Mouse (Mus musculus) midbrain, postnatal 0 days (tissue): ENCODE measurements around the gene Insl3. TPM values are rescaled to one million over a fixed set of nuclear protein-coding genes. Genes with fewer than 3 reads are reported as not detected.

Experiments
- ATAC-seq: fragments of 200-750 bp; cut with Nextera tagmentation; 2 replicates; pipeline ENCODE4 v1.8.0; 2017; ENCODE audit warnings: moderate number of reproducible peaks, mild to moderate bottlenecking, moderate TSS enrichment, moderate library complexity; ENCODE audit not compliant: low FRiP score
- DNase-seq: peaks from one replicate; pipeline ENCODE4 v3.0.0-alpha.2; 2015; ENCODE audit warnings: low spot score
- H3K27ac ChIP-seq: fragments of 300-500 bp; sonication (generic); 2 replicates; pipeline ENCODE4 v1.5.1; 2014; ENCODE audit warnings: low read depth, mild to moderate bottlenecking, low read length, mixed read lengths
- H3K27me3 ChIP-seq: fragments of 300-500 bp; sonication (generic); 2 replicates; pipeline ENCODE4 v1.6.1; 2014; ENCODE audit warnings: low read length, control low read depth, mixed read lengths; ENCODE audit not compliant: insufficient read depth
- H3K36me3 ChIP-seq: fragments of 300-500 bp; sonication (generic); 2 replicates; pipeline ENCODE4 v1.6.1; 2014; ENCODE audit warnings: low read length, control low read depth, mixed read lengths; ENCODE audit not compliant: insufficient read depth
- H3K4me1 ChIP-seq: fragments of 300-500 bp; sonication (generic); 2 replicates; pipeline ENCODE4 v1.6.1; 2014; ENCODE audit warnings: mild to moderate bottlenecking, control low read depth, antibody characterized with exemption, low read length, mixed read lengths; ENCODE audit not compliant: insufficient read depth
- H3K4me2 ChIP-seq: fragments of 300-500 bp; sonication (generic); 2 replicates; pipeline ENCODE4 v1.6.1; 2014; ENCODE audit warnings: low read depth, mild to moderate bottlenecking, low read length, mixed read lengths; ENCODE audit not compliant: poor library complexity, severe bottlenecking
- H3K4me3 ChIP-seq: fragments of 300-500 bp; sonication (generic); 2 replicates; pipeline ENCODE4 v1.5.1; 2014; ENCODE audit warnings: low read depth, mild to moderate bottlenecking, low read length, moderate library complexity
- H3K9ac ChIP-seq: fragments of 300-500 bp; sonication (generic); replicated peaks from 2 replicates; pipeline ENCODE4 v1.6.1; 2014; ENCODE audit warnings: mild to moderate bottlenecking, low read length, moderate library complexity, mixed read lengths; ENCODE audit not compliant: poor library complexity, severe bottlenecking
- H3K9me3 ChIP-seq: fragments of 300-500 bp; sonication (generic); 2 replicates; pipeline ENCODE4 v1.6.1; 2016; ENCODE audit warnings: low read length, control low read depth
- CTCF ChIP-seq: IDR thresholded peaks from 2 replicates; pipeline ENCODE4 v1.5.1; 2016; ENCODE audit warnings: antibody characterized with exemption, mild to moderate bottlenecking
- WGBS: fragments of 180-500 bp; shearing (Covaris S2); extraction: QIAGEN DNeasy Blood & Tissue Kit; methylation state at CpG from one replicate; pipeline ENCODE4 v1.1.7; 2014; 5-methylcytosine and 5-hydroxymethylcytosine counted together
- polyA plus RNA-seq: library from polyadenylated mRNA; unstranded; fragments of >200 nt; fragmentation: Nextera tagmentation; extraction: Ambion mirVana; gene quantifications from 2 replicates; pipeline ENCODE4 v1.2.1, GENCODE M21; 2015
- total RNA-seq: library from RNA; depleted of rRNA; stranded (reverse); fragments of >200 nt; gene quantifications from 2 replicates; pipeline ENCODE4 v1.2.3, GENCODE M21; 2014

Gene Insl3
- total and polyA plus RNA-seq, 2 experiments from 2014 or later, result 1.2 TPM; not detected in 1

- no peak for TF ChIP-seq CTCF
- Histone ChIP-seq H3K9ac (no peak overlapping the region), H3K4me1 (no peaks in the 10 kb centered on the region), H3K4me2 (no peak overlapping the region), H3K4me3 (no peak overlapping the region), H3K36me3 (peaks cover 57% of the 10 kb centered on the region), H3K27me3 (peaks cover 2% of the 10 kb centered on the region; the same call in 1 of the 2 replicates), H3K9me3 (no peaks in the 10 kb centered on the region), H3K27ac (no peak overlapping the region)
- 66% methylated on average over 1 of the region's 1 CpGs for WGBS
- DNase-seq (peak; percentile 83), ATAC-seq (no peak; the same call in 1 of the 2 replicates)
These were observed 29.3 kb upstream of the Insl3 start for GRCm38 (mm10) chr8:71659751-71660150.

GRCm38 (mm10) chr8:71660325-71661120 is 28.5 kb upstream of the Insl3 start:
- Histone ChIP-seq H3K27ac (no peak overlapping the region), H3K4me2 (no peak overlapping the region), H3K9me3 (no peaks in the 10 kb centered on the region), H3K9ac (no peak overlapping the region), H3K27me3 (no peaks in the 10 kb centered on the region; the same call in 1 of the 2 replicates), H3K4me1 (no peaks in the 10 kb centered on the region), H3K4me3 (no peak overlapping the region), H3K36me3 (peaks cover 56% of the 10 kb centered on the region)
- peak; percentile 34 for ATAC-seq
- WGBS, result 10% methylated on average over 36 of the region's 36 CpGs
- DNase-seq, result peak; percentile 92
- TF ChIP-seq CTCF, result peak; percentile 95

GRCm38 (mm10) chr8:71665331-71666130 is 23.5 kb upstream of the Insl3 start:
- Histone ChIP-seq H3K36me3 (peaks cover 33% of the 10 kb centered on the region), H3K27ac (no peak overlapping the region), H3K9me3 (no peaks in the 10 kb centered on the region), H3K4me2 (peak overlapping the region; percentile 9; the same call in 1 of the 2 replicates), H3K9ac (no peak overlapping the region), H3K27me3 (no peaks in the 10 kb centered on the region), H3K4me3 (no peak overlapping the region), H3K4me1 (peaks cover 17% of the 10 kb centered on the region; the same call in 1 of the 2 replicates)
- TF ChIP-seq CTCF, result no peak
- DNase-seq (peak; percentile 40), ATAC-seq (no peak)
- WGBS, result 10% methylated on average over 20 of the region's 22 CpGs

GRCm38 (mm10) chr8:71666855-71667254 is 22.2 kb upstream of the Insl3 start:
- ATAC-seq (no peak), DNase-seq (no peak)
- H3K4me3 ChIP-seq, result no peak overlapping the region
- no peak overlapping the region for H3K27ac ChIP-seq
- no peak overlapping the region for H3K4me2 ChIP-seq
- H3K9ac ChIP-seq, result peak overlapping the region; percentile 44; the same call in 1 of the 2 replicates
- no peaks in the 10 kb centered on the region for H3K27me3 ChIP-seq
- WGBS, result 22% methylated on average over 1 of the region's 1 CpGs
- peaks cover 17% of the 10 kb centered on the region; the same call in 1 of the 2 replicates for H3K4me1 ChIP-seq
- H3K36me3 ChIP-seq, result peaks cover 29% of the 10 kb centered on the region
- no peaks in the 10 kb centered on the region for H3K9me3 ChIP-seq
- no peak for TF ChIP-seq CTCF

- H3K4me2 ChIP-seq, result no peak overlapping the region
- no peaks in the 10 kb centered on the region for H3K27me3 ChIP-seq
- no peak for TF ChIP-seq CTCF
- ATAC-seq (no peak), DNase-seq (no peak)
- H3K4me1 ChIP-seq, result peaks cover 17% of the 10 kb centered on the region; the same call in 1 of the 2 replicates
- no peak overlapping the region for H3K4me3 ChIP-seq
- H3K36me3 ChIP-seq, result peaks cover 25% of the 10 kb centered on the region
- H3K27ac ChIP-seq, result no peak overlapping the region
- no peaks in the 10 kb centered on the region for H3K9me3 ChIP-seq
- WGBS, result 44% methylated on average over 5 of the region's 5 CpGs
- peak overlapping the region; percentile 44 for H3K9ac ChIP-seq
These were observed 21.8 kb upstream of the Insl3 start for GRCm38 (mm10) chr8:71667256-71667655.
